Mouse (Mus musculus): ENCODE results near the gene Fam192a. TPM values are rescaled to one million over a fixed set of nuclear protein-coding genes. Genes with fewer than 3 reads are reported as not detected.

Fam192a gene
- 96.2 and 108 TPM in 2 replicates for polyA plus RNA-seq (2014; fragmentation: Nextera tagmentation; extraction: Ambion mirVana)

DNA sequence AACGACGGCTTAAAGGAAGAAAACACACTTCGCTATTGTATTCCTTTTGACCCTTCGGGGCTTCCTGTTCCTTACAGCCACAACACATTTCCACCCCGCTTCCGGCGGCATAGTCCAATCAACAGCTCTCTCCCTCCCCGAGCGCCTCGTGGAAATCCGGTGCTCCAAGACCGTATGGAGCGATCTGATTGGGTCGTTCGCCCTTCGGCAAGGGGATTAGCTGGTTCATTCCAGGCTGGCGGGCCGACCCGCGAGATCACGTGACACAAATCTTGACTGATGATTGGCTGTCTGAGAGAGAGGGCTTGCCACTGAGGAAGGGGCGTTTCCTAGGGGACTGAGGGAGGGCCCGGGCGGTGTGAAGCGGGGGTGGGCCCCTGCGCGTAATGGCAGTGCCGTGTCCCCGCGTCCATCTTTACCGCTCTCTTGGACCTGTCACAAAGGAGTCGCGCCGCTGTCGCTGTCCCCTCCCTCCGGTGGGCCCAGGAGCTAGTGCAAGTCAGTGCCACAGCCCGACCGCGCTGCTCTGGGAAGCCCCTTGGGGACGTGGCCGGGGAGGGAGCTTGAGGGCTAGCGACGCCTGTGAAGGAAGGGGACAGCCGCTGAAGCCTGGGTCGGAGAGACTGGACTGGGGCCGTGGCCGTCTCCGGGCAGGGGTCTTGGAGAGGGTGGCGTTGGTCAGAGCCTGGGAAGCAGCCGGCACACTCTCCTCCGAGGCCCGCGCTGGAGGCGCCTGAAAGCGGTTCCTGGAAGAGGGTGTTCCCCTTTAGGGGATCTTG, at the start of gene Fam192a, which contains the start of gene Rspry1:
Gene Fam192a (minus strand): TSS at position 391 of the 779 bp plus-strand sequence.
Gene Rspry1 (plus strand): TSS at position 331 of the 779 bp plus-strand sequence.
- Histone ChIP-seq H3K9me3 (replicated peaks; ENCODE audit: control insufficient read depth, low read length) (no peaks in the 10 kb centered on the region), H3K4me2 (ENCODE audit: low read length) (peak within 1 kb of the TSS; percentile 95), H3K4me3 (ENCODE audit: low read depth, low read length) (peak within 1 kb of the TSS; percentile 99), H3K27ac (ENCODE audit: low read depth, low read length) (peak within 1 kb of the TSS; percentile 86), H3K4me1 (ENCODE audit: control insufficient read depth, insufficient read depth, low read length) (peaks cover 24% of the 10 kb centered on the region), H3K36me3 (ENCODE audit: control insufficient read depth, insufficient read depth, low read length) (0 out of 2 replicates have a peak, but pooled peaks cover 1% of the 10 kb centered on the region), H3K27me3 (replicated peaks; ENCODE audit: control insufficient read depth, insufficient read depth, low read length) (no peaks in the 10 kb centered on the region), H3K9ac (ENCODE audit: low read length) (peak within 1 kb of the TSS; percentile 91)
- peak; percentile 100 for ATAC-seq
- peak; percentile 100 for DNase-seq (ENCODE audit: low spot score)
- WGBS: under 1% methylated on average over 51 of the region's 55 CpGs

GRCm38 (mm10) chr8:94649496-94649895, 47.7 kb upstream of the Fam192a start:
- ATAC-seq (no peak), DNase-seq (ENCODE audit: low spot score) (no peak)
- Histone ChIP-seq H3K9ac (ENCODE audit: low read length) (no peak overlapping the region), H3K4me3 (ENCODE audit: low read depth, low read length) (no peak overlapping the region), H3K27ac (ENCODE audit: low read depth, low read length) (no peak overlapping the region), H3K36me3 (ENCODE audit: control insufficient read depth, insufficient read depth, low read length) (peaks cover 74% of the 10 kb centered on the region), H3K9me3 (replicated peaks; ENCODE audit: control insufficient read depth, low read length) (no peaks in the 10 kb centered on the region), H3K27me3 (replicated peaks; ENCODE audit: control insufficient read depth, insufficient read depth, low read length) (no peaks in the 10 kb centered on the region), H3K4me1 (ENCODE audit: control insufficient read depth, insufficient read depth, low read length) (no peaks in the 10 kb centered on the region), H3K4me2 (ENCODE audit: low read length) (no peak overlapping the region)
- 26% methylated on average over 3 of the region's 3 CpGs for WGBS

DNA sequence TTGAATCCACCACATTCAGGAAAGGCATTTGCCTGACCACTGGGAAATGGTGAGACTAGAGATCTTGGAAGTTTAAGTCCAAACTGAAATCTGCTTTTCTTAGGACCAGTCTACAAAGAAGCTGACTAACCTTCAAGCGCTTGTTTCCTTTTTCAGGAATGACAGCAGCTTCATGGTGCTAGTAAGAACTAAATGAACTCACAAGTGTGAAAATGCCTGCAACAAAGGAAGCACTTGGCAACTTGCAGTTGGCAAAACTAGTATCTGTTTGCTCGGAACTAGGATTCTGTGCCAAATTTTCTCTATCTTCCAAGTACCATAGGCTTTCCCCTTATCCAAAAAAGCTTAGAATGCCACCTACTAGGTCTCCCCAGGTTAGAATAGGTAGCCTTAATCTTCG, 44.4 kb upstream of the Fam192a start:
- Histone ChIP-seq H3K9me3 (replicated peaks; ENCODE audit: control insufficient read depth, low read length) (no peaks in the 10 kb centered on the region), H3K4me3 (ENCODE audit: low read depth, low read length) (no peak overlapping the region), H3K27ac (ENCODE audit: low read depth, low read length) (no peak overlapping the region), H3K27me3 (replicated peaks; ENCODE audit: control insufficient read depth, insufficient read depth, low read length) (no peaks in the 10 kb centered on the region), H3K36me3 (ENCODE audit: control insufficient read depth, insufficient read depth, low read length) (peaks cover 64% of the 10 kb centered on the region), H3K9ac (ENCODE audit: low read length) (no peak overlapping the region), H3K4me1 (ENCODE audit: control insufficient read depth, insufficient read depth, low read length) (no peaks in the 10 kb centered on the region), H3K4me2 (ENCODE audit: low read length) (no peak overlapping the region)
- WGBS: 85% methylated on average over 3 of the region's 3 CpGs
- DNase-seq (ENCODE audit: low spot score) (peak; percentile 5), ATAC-seq (no peak)

- H3K27ac ChIP-seq (ENCODE audit: low read depth, low read length): no peak overlapping the region
- no peak overlapping the region for H3K4me2 ChIP-seq (ENCODE audit: low read length)
- H3K27me3 ChIP-seq (replicated peaks; ENCODE audit: control insufficient read depth, insufficient read depth, low read length): no peaks in the 10 kb centered on the region
- no peaks in the 10 kb centered on the region for H3K4me1 ChIP-seq (ENCODE audit: control insufficient read depth, insufficient read depth, low read length)
- H3K9me3 ChIP-seq (replicated peaks; ENCODE audit: control insufficient read depth, low read length): no peaks in the 10 kb centered on the region
- no peak for ATAC-seq
- H3K9ac ChIP-seq (ENCODE audit: low read length): no peak overlapping the region
- no peak overlapping the region for H3K4me3 ChIP-seq (ENCODE audit: low read depth, low read length)
- DNase-seq (ENCODE audit: low spot score): no peak
- WGBS: 67% methylated on average over 1 of the region's 1 CpGs
- H3K36me3 ChIP-seq (ENCODE audit: control insufficient read depth, insufficient read depth, low read length): peaks cover 68% of the 10 kb centered on the region
Measured at GRCm38 (mm10) chr8:94645202-94645601, 43.4 kb upstream of the Fam192a start.

- Histone ChIP-seq H3K36me3 (ENCODE audit: control insufficient read depth, insufficient read depth, low read length) (peaks cover 78% of the 10 kb centered on the region), H3K27ac (ENCODE audit: low read depth, low read length) (no peak overlapping the region), H3K27me3 (replicated peaks; ENCODE audit: control insufficient read depth, insufficient read depth, low read length) (no peaks in the 10 kb centered on the region), H3K9me3 (replicated peaks; ENCODE audit: control insufficient read depth, low read length) (no peaks in the 10 kb centered on the region), H3K9ac (ENCODE audit: low read length) (no peak overlapping the region), H3K4me1 (ENCODE audit: control insufficient read depth, insufficient read depth, low read length) (no peaks in the 10 kb centered on the region), H3K4me2 (ENCODE audit: low read length) (no peak overlapping the region), H3K4me3 (ENCODE audit: low read depth, low read length) (no peak overlapping the region)
- ATAC-seq: no peak
- no peak for DNase-seq (ENCODE audit: low spot score)
- 92% methylated on average over 3 of the region's 3 CpGs for WGBS
Measured at GRCm38 (mm10) chr8:94641938-94642337, 40.1 kb upstream of the Fam192a start.

- Histone ChIP-seq H3K27ac (ENCODE audit: low read depth, low read length) (no peak overlapping the region), H3K4me3 (ENCODE audit: low read depth, low read length) (no peak overlapping the region), H3K9ac (ENCODE audit: low read length) (no peak overlapping the region), H3K27me3 (replicated peaks; ENCODE audit: control insufficient read depth, insufficient read depth, low read length) (no peaks in the 10 kb centered on the region), H3K4me2 (ENCODE audit: low read length) (no peak overlapping the region), H3K9me3 (replicated peaks; ENCODE audit: control insufficient read depth, low read length) (no peaks in the 10 kb centered on the region), H3K36me3 (ENCODE audit: control insufficient read depth, insufficient read depth, low read length) (peaks cover 77% of the 10 kb centered on the region), H3K4me1 (ENCODE audit: control insufficient read depth, insufficient read depth, low read length) (no peaks in the 10 kb centered on the region)
- DNase-seq (ENCODE audit: low spot score) (no peak), ATAC-seq (no peak)
- WGBS: 98% methylated on average over 2 of the region's 2 CpGs
Measured at GRCm38 (mm10) chr8:94641183-94641582, 39.4 kb upstream of the Fam192a start.

DNA sequence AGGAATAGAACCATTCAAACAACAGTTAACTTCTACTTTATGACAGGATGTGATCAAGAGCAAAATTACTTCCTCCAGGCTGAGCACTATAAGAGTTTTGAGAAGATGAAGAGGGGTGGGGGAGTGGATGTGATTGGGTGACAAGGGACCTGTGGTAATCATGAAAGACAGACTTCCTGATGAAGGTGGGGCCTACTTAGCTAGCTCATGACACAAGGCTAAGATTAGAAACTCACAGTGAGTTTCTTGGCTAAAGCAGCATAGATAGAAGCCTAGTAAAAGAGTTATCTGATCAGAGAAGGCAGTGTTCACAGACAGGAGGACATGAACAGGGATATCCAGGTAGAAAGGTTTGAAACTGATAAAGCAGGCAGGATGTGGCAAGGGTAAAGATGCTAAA, 32.4 kb upstream of the Fam192a start:
- H3K4me1 ChIP-seq (ENCODE audit: control insufficient read depth, insufficient read depth, low read length): no peaks in the 10 kb centered on the region
- DNase-seq (ENCODE audit: low spot score) (no peak), ATAC-seq (no peak)
- no peak overlapping the region for H3K4me3 ChIP-seq (ENCODE audit: low read depth, low read length)
- H3K27me3 ChIP-seq (replicated peaks; ENCODE audit: control insufficient read depth, insufficient read depth, low read length): no peaks in the 10 kb centered on the region
- no peak overlapping the region for H3K4me2 ChIP-seq (ENCODE audit: low read length)
- no peak overlapping the region for H3K9ac ChIP-seq (ENCODE audit: low read length)
- no peaks in the 10 kb centered on the region for H3K9me3 ChIP-seq (replicated peaks; ENCODE audit: control insufficient read depth, low read length)
- peaks cover 81% of the 10 kb centered on the region for H3K36me3 ChIP-seq (ENCODE audit: control insufficient read depth, insufficient read depth, low read length)
- no peak overlapping the region for H3K27ac ChIP-seq (ENCODE audit: low read depth, low read length)

- ATAC-seq: no peak
- Histone ChIP-seq H3K4me1 (ENCODE audit: control insufficient read depth, insufficient read depth, low read length) (no peaks in the 10 kb centered on the region), H3K27me3 (replicated peaks; ENCODE audit: control insufficient read depth, insufficient read depth, low read length) (no peaks in the 10 kb centered on the region), H3K36me3 (ENCODE audit: control insufficient read depth, insufficient read depth, low read length) (peaks cover 77% of the 10 kb centered on the region), H3K4me2 (ENCODE audit: low read length) (no peak overlapping the region), H3K9me3 (replicated peaks; ENCODE audit: control insufficient read depth, low read length) (no peaks in the 10 kb centered on the region), H3K9ac (ENCODE audit: low read length) (no peak overlapping the region), H3K27ac (ENCODE audit: low read depth, low read length) (no peak overlapping the region), H3K4me3 (ENCODE audit: low read depth, low read length) (no peak overlapping the region)
- 97% methylated on average over 2 of the region's 2 CpGs for WGBS
- no peak for DNase-seq (ENCODE audit: low spot score)
Measured at GRCm38 (mm10) chr8:94633564-94634194, 31.9 kb upstream of the Fam192a start.

GRCm38 (mm10) chr8:94624885-94625284, 23.1 kb upstream of the Fam192a start:
- ATAC-seq: no peak
- H3K4me2 ChIP-seq (ENCODE audit: low read length): no peak overlapping the region

More at GRCm38 (mm10) chr8:94624885-94625284, 23.1 kb upstream of the Fam192a start:
- Histone ChIP-seq H3K9ac (ENCODE audit: low read length) (no peak overlapping the region), H3K27me3 (replicated peaks; ENCODE audit: control insufficient read depth, insufficient read depth, low read length) (no peaks in the 10 kb centered on the region), H3K4me3 (ENCODE audit: low read depth, low read length) (no peak overlapping the region), H3K4me1 (ENCODE audit: control insufficient read depth, insufficient read depth, low read length) (no peaks in the 10 kb centered on the region), H3K27ac (ENCODE audit: low read depth, low read length) (no peak overlapping the region), H3K36me3 (ENCODE audit: control insufficient read depth, insufficient read depth, low read length) (peaks cover 13% of the 10 kb centered on the region), H3K9me3 (replicated peaks; ENCODE audit: control insufficient read depth, low read length) (no peaks in the 10 kb centered on the region)
- 93% methylated on average over 1 of the region's 1 CpGs for WGBS
- DNase-seq (ENCODE audit: low spot score): no peak
